8 mouse cellular contexts compared by ENCODE assay signal in the genomic region with DNA sequence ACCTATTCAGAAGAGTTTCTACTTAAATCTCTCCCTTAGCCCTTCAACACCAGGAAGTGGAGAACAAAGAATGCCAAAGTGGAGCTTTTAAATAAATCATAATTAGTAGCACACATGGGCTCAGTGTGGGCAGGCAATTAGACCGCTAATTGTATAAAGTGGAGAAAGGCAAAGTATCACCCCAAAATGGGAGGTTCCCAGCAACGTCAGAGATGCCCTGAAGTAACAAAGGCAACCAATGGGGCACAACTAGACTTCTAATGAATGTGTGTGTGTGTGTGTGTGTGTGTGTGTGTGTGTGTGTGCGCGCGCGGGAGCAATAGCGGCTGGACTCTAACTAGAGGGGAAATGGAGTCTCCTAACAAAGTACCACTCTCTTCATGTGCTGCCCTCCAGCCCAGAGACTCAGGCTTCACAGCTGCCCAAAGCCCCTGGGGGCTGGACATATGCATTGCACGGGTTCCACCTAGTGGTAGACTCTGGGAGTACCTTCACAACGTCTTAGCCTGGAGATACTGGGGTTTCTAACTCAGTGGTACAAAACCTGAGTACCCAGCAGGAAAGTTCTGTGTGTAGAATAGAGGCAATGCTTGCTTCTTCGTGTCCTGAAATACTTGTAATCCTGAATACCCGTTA.
DNase-seq lines count a peak whose midpoint lies in the region; ATAC-seq and TF ChIP-seq lines count a peak whose summit lies in the region.

No protein-coding gene starts in this region.

- DNase-seq in heart, adult 2 months: peak; percentile 9 to 34
- DNase-seq in heart, postnatal 25 days (ENCODE audit: low spot score): no peak
- peak; percentile 69 to 85 for DNase-seq in cerebellum, postnatal 25 days
- DNase-seq in frontal cortex, postnatal 14 days (ENCODE audit: low spot score in 2 of 2): peak; percentile 38 to 84
- peak; percentile 83 to 90 for DNase-seq in left cerebral cortex, postnatal 14 days (ENCODE audit: low spot score in 2 of 2)
- peak; percentile 73 for DNase-seq in testis, postnatal 10 days (ENCODE audit: low spot score)

- no peaks in the 10 kb centered on the region for H3K36me3 ChIP-seq in heart, adult 2 months (ENCODE audit: control insufficient read depth, insufficient read depth, low read length)
- no peaks in the 10 kb centered on the region for H3K36me3 ChIP-seq in intestine, postnatal 0 days (ENCODE audit: control insufficient read depth, insufficient read depth)
- H3K36me3 ChIP-seq in midbrain, embryonic 15.5 days (replicated peaks): no peaks in the 10 kb centered on the region

- TF ChIP-seq POLR2A in heart, adult 2 months (IDR thresholded peaks at IDR 0.05; ENCODE audit: insufficient read depth, low read depth, low read length): no peak

- H3K79me2 ChIP-seq in heart, adult 2 months (replicated peaks; ENCODE audit: control insufficient read depth, insufficient read depth, low read length): no peaks in the 10 kb centered on the region

- H3K4me1 ChIP-seq in heart, adult 2 months (ENCODE audit: control insufficient read depth, insufficient read depth, low read length): no peaks in the 10 kb centered on the region
- H3K4me1 ChIP-seq in intestine, postnatal 0 days (replicated peaks; ENCODE audit: control insufficient read depth, insufficient read depth, low read length): no peaks in the 10 kb centered on the region
- peaks cover 9% of the 10 kb centered on the region; the same call in 1 of the 2 replicates for H3K4me1 ChIP-seq in midbrain, embryonic 15.5 days

- 0 out of 2 replicates have a peak, but pooled peaks have one; percentile 28 for TF ChIP-seq EP300 in heart, adult 2 months (IDR thresholded peaks at IDR 0.05; ENCODE audit: insufficient read depth, low read depth, low read length)

- H3K27me3 ChIP-seq in heart, adult 2 months (ENCODE audit: control insufficient read depth, insufficient read depth, low read length): no peaks in the 10 kb centered on the region
- H3K27me3 ChIP-seq in intestine, postnatal 0 days (replicated peaks; ENCODE audit: control insufficient read depth, insufficient read depth, low read length): no peaks in the 10 kb centered on the region
- 0 out of 2 replicates have a peak, but pooled peaks cover 3% of the 10 kb centered on the region for H3K27me3 ChIP-seq in midbrain, embryonic 15.5 days (replicated peaks)

- no peak overlapping the region for H3K4me3 ChIP-seq in heart, adult 2 months
- H3K4me3 ChIP-seq in intestine, postnatal 0 days (ENCODE audit: low read depth, low read length): no peak overlapping the region
- no peak overlapping the region for H3K4me3 ChIP-seq in midbrain, embryonic 15.5 days

- no peak overlapping the region for H3K9ac ChIP-seq in heart, adult 2 months (ENCODE audit: low read depth, low read length)
- no peak overlapping the region for H3K9ac ChIP-seq in intestine, postnatal 0 days (ENCODE audit: low read depth, low read length)
- no peak overlapping the region for H3K9ac ChIP-seq in midbrain, embryonic 15.5 days

- no peak for ATAC-seq in intestine, postnatal 0 days
- ATAC-seq in midbrain, embryonic 15.5 days (replicated peaks): peak; percentile 89

- WGBS in heart, adult 2 months: 31% methylated on average over 11 of the region's 11 CpGs
- 25% methylated on average over 11 of the region's 11 CpGs for WGBS in intestine, postnatal 0 days
- 22% methylated on average over 11 of the region's 11 CpGs for WGBS in midbrain, embryonic 15.5 days

- peak; percentile 74 for TF ChIP-seq CTCF in heart, adult 2 months (IDR thresholded peaks at IDR 0.05)
- peak; percentile 88 for TF ChIP-seq CTCF in intestine, postnatal 0 days (IDR thresholded peaks at IDR 0.05; ENCODE audit: low read depth)

- no peak overlapping the region for H3K4me2 ChIP-seq in intestine, postnatal 0 days (replicated peaks; ENCODE audit: low read depth)
- H3K4me2 ChIP-seq in midbrain, embryonic 15.5 days: peak overlapping the region; percentile 13; the same call in 1 of the 2 replicates

- H3K9me3 ChIP-seq in intestine, postnatal 0 days (ENCODE audit: control insufficient read depth): no peaks in the 10 kb centered on the region
- H3K9me3 ChIP-seq in midbrain, embryonic 15.5 days: no peaks in the 10 kb centered on the region

- intact Hi-C loops in heart, adult 2 months (cut with DNase I): loop anchor here (1.0 to 10.0 kb wide), 4 partner anchors 140 to 602 kb away; no protein-coding TSS in a partner anchor
- intact Hi-C loops in heart, postnatal 25 days (cut with DNase I): loop anchor here (1.0 to 2.0 kb wide), 2 partner anchors 261 to 604 kb away; no protein-coding TSS in a partner anchor
- intact Hi-C loops in left cerebral cortex, postnatal 14 days (cut with DNase I): loop anchor here (5.0 kb wide), 2 partner anchors 257 to 602 kb away; no protein-coding TSS in a partner anchor

- no peak overlapping the region for H3K27ac ChIP-seq in heart, adult 2 months
- H3K27ac ChIP-seq in intestine, postnatal 0 days (ENCODE audit: low read depth, low read length): no peak overlapping the region
- no peak overlapping the region for H3K27ac ChIP-seq in midbrain, embryonic 15.5 days
